Mouse (Mus musculus) retina, embryonic 14.5 days (tissue): ENCODE results near the gene Prm1.

Experiments
- DNase-seq: peaks from one replicate; pipeline ENCODE4 v3.0.0-alpha.2; 2015; ENCODE audit warnings: low spot score

Prm1 gene

DNA sequence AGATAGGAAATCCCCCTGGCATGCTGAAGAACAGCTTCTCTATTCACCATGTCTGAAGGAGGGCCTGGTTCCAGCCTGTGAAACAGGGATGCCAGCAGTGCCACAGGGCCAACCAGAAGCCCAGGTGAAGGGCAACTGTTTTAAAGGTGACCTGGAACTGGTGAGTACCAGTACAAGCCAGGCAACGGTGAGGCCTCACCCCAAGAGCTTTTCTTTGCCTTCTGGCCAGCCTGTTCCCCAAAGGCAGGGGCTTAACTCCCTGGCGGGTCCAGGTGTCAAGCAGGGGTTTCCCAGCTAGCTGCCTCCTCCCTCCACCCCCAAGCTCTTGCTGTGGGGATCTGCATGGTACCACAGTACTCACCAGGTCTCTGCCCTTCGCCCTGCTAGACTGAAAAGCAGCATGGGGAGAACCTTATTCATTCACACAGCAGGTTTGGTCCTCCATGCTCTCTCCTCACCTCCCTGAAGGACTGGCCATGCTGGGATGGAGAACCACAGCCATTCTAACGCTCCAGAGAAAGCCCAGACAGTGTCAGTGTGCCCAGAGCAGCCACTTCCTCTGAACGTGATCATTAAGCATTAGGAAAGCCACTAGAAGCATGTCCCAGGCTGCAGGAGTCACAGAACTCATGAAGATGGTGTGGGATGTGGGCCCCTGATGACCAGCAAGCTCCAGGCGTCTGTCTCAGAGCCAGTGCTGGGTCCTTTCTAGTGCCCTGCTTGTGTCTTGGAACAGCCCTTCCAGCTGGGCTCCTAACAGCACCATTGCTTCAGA is 23.1 kb downstream of the Prm1 start:
- DNase-seq: no peak

DNA sequence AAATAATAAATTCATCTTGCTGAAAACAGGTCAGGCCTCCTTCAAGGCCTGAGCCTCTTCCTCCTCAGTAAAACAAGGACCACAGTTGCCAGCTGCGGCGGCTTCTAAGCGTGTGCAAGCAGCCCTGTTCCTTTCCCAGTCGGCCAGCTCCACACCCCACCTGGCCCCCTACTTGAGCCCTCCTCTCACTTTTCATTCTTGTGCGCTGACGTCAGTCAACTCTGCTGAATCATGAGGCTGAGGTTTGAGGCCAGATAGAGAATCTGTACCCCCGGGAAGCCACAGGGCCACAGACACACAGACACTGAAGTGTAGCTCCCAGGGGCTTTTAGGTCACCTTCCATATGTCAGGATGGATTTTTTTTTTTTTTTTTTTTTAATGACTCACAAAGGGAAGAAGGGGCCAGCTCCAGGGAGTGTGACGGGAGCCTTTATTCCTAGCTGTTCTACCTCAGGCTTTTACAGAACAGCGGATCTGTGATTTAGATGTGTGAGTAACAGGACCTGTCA is 23.7 kb downstream of the Prm1 start:
- DNase-seq: peak; percentile 31

DNA sequence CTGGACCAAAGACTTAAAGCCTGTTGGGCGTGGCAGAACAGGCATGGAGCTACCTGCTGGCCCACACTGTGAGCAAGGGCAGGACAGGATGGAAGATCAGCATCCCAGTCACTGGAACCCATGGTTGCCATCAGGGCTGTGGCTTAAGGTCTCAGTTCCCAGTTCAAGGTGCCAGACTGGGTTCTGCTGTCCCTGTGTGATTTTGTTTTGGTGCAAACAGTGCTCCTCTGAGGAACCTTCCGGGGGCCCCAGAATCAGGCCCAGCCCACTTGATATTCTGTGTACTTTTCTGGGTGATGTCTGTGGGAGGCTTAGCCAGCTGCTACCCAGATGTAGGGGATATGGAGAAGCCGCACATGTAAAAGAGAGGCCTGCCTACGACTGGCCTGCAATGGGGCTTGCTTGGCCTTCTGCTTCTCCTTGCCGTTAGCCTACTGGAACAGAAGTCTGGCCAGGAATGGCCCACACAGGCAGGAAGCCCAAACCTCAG is 25.0 kb downstream of the Prm1 start:
- no peak for DNase-seq

DNA sequence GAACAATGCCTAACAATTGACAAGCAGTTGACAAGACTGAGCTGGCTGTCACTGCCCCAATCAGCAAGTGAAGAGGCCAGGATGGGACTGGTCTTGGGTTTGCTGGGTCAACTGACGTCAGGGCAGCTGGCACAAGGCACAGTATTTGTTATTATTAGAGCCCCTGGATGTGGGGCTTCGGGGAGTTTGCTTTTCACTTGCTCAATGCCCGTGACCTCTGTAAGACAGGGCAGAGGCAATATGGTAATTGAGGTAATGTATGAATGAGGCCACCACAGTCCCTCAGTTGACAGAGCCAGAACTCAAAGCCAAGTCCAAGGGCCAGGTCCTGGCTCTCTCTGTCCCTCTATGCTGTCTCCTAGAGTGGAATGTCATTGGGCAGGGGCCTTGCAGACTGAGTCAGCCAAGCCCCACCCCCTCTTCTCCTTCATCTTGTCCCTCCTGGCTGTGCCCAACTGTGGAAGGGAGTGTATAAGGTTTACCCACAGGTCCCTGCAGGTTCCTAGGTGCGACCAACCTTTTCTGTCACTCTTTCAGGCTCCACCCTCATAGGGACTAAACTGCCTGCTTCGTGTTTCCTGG is 28.0 kb downstream of the Prm1 start:
- no peak for DNase-seq

DNA sequence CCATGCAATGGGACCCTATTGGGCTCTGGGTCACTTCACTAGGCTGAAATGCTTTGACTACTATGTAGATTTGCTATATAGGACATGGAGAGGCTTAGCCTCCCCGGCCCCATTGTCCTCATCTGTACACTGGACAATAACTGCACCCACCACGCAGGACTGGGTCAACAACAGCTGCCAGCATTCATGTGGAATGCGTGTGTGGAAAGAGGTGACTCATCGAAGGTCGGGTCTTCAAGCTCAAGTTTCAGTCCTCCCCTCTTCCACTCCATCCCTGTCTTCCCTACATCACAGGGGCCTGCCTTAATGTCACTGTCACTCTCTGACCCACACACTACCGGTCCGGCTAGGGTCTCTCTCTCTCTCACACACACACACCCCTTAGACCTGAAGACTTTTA is 29.3 kb downstream of the Prm1 start:
- no peak for DNase-seq

DNA sequence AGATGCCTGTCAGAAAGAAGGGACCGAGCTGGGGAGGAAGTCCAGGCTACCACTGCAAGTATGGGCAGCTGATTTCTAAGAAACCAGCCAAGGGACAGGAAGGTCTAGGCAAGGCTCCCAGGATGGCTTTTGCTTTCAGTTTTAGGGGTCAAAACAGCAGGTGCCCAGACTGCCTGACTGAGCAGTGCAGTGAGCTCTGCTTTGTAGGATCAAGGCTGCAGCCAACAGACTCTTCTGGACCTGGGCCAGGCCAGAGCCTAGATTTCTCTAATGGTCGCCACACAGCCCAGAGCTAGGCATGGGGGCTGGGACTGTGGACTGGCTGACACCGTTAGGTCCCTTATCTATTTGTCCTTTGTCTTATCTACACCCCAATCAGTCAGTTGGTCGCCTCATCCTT is 30.9 kb downstream of the Prm1 start:
- DNase-seq: no peak

DNA sequence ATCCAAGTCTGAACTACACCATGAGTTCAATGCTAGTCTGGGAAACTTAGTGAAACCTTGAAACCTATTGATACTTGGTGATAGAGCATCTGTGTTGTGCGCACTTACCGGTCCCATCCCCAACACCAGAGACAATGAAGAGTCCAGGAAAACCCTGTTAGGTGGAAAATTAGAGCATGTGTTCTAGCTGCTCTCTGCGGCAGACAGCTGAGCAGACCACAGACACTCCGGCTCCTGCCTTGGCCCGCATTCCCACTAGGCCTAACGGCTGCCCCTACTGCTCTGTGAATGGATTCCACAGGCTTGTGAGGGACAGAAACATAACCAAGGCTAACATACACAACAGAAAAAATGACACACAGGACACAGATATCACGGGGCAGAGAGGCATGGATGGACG is 32.1 kb downstream of the Prm1 start:
- no peak for DNase-seq

DNA sequence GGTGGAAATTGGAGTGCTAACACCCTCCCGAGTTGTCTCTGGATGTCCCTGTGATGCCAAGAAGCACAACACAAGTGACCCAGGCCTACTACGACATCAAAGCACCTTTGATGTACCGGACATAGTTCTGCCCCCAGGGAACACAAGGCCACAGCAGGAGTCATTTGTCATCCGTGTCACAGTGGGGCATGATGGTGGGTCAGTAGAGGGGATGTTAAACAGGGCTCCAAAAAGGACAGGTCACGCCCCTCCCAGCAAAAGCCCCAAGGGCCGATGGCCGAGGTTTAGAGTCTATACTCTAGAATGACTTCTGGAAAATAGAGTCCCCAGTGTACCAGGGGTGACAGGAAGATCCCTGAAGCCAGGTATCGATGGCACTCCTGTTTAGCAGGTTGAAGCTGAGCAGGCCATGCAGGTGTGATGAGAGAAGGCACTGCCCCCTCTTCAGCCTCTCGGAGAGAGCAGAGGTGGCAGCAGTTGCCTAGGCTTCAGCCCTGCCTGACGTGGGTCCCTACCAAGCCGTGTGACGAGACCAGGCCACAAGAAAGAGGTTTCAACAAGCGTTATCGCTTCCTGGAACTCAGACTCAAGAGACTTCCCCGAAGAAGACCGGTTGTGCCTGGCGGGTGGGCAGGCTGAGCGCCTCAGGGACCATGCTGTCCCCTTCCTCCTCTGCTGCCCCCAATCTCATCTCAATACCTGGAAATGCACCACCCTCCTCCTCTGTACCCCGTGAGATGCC is 33.7 kb downstream of the Prm1 start:
- no peak for DNase-seq

DNA sequence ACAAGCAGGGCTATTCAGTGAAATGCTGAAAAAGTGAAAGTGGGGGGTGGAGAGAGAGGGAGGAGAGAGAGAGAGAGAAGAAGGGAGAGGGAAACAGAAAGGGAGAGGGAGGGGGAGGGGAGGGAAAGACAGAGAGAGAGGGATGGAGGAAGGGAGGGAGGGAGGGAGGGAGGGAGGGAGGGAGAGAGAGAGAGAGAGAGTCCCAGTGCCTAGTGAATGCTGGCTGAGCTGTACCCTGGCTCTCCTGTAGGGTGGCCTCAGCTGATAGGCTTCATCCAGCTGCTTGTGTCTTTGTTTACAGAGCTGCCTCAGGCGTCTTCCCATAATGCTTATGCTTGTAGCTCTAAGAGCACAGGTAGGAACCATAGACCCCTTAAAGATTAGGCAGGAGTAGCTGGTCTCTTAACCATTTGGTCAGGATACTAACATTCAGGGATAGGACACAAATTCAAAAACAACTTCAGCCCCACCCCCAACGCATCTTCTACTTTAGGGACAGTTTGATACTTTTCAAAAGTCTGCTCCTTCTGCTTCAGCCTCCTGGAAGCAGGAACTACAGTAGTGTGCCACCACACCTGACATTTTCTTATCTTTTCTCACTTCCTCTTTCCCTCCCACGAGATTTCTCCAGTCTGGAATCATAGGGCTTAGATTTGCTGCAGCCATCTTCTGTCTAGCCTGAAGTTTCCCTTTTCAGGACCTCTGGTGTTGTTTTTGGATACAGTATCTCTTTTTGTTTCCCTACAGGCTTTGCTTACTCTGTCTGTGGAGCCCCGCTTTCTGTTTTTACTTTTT is 34.9 kb downstream of the Prm1 start:
- no peak for DNase-seq

DNA sequence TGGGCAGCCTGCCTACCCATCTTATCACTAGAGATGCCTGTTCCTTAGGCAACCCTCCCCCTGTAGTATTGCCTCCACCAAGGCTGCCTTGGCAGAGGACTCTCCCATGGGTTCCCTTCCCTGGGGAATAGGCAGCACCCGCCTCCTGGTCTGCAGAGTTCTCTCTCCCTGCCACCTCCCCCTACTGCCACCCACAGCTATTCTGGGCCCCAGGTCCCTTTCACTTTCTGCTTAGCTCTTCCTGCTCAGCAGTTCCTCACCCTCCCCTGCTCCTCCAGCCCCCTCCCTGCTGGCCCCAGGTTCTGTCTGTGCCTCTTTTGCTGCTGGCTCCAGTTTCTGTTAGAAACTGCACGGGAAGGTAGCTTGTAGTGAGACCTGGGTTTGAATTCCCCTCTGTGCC is 36.0 kb downstream of the Prm1 start:
- DNase-seq: no peak

DNA sequence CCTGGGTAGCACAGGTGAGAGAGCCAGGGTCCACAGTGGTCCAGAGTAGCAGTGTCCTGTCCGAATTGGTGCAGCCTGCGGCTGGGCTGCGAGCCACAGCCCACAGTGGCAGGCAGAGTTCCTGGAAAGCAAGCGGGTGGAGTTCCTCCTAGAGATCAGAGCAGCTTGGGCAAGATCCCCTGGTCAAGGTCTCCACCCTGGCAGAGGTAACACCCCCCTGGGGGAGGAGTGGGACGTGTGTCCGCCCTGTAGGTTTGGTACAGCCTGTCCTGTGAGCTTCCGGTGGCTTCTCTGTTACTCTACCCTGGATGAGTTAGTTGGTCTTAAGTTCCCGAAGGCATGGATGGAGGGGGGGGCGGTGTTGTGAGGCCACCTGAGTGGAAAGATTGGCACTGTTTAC is 36.8 kb downstream of the Prm1 start:
- no peak for DNase-seq

DNA sequence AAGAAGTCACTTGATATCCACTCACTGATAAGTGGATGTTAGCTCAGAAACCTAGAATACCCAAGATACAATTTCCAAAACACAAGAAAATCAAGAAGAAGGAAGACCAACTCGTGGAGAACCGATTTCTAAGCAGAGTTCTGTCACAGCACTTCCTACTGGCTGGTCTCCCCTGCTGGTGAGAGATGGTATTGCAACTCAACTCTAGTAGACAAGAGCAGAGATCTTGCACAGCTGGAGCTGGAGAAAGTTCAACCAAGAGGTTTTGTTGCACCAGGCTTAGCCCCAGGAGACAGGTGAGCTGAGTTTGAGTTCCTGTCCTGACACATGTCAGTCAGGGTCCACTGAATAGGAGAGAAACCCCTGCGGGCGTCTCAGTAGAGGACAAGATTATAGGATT is 38.5 kb downstream of the Prm1 start:
- peak; percentile 88 for DNase-seq

DNA sequence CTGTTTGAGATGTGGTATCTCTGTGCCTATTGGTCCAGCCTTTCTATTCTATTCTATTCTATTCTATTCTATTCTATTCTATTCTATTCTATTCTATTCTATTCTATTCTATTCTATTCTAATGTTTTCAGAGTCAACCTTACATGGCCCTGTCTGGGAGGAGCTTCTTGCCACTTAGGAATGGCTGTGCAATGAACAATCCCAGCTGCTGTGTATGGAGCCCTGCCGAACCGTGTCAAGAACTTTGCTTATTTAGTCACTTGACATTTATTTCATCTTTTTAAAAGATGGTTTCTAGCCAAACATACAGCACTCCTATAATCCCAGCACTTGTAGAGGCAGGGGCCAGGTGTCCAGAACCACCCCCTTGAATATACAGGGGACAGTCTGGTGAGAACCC is 41.3 kb downstream of the Prm1 start:
- DNase-seq: no peak

DNA sequence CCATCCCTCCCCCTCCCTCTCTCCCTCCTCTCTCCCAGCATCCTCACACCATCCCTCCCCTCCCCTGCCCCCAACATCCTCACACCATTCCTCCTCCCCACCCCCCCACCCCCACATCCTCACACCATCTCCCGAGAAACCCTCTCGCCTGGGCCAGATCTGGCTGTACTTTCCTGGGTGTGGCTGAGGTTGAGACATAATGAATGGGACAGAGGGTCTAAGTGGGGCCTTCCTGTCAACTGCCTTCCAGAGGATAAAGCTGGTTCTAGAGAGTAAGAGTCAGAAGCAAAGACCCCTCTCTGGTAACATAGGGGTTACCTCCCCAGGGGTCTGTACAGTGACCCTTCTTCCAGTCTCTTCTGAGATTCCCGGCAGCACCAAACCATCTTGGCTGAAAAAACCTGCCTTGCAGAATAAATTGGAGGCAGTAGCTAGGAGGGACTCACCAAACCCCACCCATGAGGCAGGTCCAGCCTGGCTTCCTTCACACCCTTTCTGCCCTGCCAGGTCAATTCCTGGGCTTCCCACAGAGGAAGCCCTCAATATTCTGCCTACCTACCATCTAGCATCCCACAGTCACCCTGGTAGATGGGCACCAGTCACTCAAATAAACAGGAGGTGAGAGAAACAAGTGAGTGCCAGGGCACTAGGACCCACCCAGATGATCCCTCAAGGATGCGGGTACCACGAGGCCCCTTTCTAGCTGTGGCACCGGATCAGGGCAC is 41.9 kb downstream of the Prm1 start:
- DNase-seq: no peak

DNA sequence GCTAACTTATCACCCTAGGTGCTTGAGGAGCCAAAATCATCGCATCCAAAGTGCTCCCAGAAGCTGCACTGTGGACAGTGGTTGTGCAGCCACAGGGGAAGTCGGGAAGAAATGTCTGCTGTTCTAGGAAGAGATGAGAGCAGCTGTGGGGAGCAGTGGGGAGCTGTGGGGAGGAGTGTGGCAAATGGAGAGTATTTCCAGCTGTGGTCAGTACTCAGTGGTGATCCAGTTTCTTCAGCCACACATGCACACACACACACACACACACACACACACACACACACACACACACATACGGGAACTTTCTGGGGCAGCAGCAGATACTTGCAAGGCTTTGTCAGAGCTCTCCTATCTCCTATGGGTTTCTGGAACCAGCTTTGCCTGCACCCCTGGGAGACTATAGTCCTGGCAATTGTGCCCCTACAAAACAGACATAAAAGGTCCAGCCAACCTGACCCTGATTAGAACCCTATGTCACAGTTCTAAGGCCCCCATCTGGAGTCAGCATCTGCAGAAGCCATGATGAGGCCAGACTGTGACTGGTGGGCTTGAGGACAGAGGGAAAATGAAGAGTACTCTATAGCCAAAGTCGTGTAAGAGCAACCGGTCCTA is 43.0 kb downstream of the Prm1 start:
- no peak for DNase-seq

DNA sequence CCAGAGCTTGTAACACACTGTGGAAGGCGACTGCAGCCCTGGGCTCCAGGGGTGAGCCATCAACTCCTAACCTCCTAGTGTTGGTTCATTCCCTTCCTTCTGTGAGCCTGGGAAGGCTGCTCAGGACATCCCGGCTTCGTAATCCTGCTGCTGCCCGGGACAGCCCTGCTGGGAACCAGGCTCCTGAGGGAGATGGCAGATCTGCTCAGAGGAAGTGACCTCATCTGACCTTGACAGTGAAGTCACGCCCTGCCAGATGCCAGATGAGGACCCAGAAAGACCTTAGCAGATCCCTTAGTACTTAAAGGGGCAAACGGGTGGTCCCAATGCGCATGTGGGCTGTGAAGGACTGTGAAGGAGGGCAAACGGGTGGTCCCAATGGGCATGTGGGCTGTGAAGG is 44.5 kb downstream of the Prm1 start:
- DNase-seq: no peak

DNA sequence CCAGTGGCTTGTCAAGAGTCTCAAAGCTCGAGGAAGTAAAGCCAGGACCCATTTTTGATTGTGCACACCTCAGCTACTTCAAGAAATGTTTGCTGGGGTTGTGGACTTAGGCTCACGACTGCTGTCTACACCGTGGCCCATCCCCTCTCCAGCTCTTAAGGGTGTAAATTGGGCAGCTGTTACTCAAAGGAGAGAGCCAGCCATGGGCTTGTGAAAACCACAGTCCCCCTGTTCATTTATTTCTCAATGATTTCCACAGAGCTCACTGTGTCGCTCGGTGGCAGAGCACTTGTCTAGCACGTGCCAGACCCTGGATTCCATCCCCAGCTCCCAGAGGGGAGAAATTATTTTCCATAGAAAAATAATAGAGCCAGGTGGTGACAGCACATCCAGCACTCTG is 49.5 kb downstream of the Prm1 start:
- DNase-seq: no peak

DNA sequence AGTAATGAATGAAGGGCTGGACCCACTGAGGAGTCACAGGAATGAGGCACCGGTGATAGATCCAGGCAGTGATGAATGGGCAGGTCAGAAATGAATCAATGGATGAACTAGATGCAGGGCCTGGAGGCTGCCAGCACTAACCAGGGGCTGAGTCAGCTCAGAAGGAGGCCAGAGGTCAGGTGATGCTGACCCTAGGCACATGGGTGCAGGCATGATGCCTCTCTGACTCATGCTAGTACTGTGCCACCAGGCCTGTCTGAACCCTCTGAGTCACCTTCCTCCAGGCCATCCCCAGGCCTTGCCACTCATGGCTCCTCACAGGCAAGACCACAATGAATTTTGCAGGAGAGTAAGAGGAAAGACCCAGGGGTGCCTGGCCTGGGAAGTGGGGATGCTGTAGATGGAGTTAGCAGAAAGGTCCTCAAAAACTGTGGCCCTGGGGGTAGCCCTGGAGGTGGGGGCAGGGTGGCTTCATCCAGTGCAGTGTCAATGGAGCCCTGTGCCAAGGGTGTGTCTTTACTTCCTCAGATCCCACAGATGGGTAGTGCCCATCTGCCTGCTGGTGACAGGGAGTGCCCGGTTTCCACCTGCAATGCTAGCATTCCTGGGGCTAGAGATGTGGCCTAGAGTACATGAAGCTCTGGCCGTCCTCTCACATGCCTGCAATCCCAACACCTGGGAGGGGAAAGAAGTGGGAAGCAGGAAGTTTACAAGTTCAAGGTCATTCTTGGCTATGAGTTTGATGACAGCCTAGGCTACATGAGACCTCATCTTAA is 50.9 kb downstream of the Prm1 start:
- no peak for DNase-seq

DNA sequence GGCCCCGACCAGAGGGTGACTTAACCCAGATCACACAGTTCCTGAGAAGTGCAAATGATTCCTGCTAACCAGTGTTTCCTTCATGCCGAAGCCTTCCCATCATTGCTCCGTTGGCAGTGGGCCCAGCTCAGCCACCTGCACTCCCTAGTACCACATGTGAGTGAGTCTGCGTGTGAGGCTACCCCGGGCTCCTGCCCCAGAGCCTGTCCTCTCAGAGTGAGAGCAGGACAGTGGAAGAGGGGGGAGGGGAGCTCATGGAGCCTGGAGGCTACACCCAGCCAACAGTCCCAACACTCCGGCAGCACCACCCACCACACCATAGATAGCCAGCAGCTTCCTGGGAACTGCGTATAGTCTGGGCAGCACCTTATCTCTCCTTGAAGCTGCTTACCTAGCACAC is 55.8 kb downstream of the Prm1 start:
- DNase-seq: no peak

DNA sequence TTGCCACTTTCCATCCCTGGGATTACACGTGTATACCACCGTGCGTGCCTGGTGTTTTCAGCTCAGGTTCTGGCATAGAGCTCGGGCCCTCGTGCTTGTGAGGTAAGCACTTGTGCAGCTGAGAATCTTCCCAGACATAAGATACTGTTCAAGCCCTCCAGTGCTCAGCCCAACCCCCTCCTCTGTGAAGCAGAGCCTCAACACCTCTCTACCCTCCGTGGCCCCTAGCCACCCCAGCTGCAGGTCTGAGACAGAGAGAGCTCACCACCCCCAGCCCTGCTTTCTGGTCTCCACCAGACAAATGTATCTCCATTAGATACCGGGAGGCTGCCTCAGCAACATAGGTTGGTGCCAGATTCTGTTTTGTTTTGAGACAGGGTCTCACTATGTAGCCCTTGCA is 56.4 kb downstream of the Prm1 start:
- no peak for DNase-seq
